Mouse (Mus musculus): ENCODE results near the gene Hist1h2ab. TPM values are rescaled to one million over a fixed set of nuclear protein-coding genes. Genes with fewer than 3 reads are reported as not detected.
A peak's percentile ranks its signal among the peaks of the same experiment; 100 is the strongest.
"Not testable (repeated sequence)": the region's sequence is repeated elsewhere in the genome, so short reads cannot be mapped to it uniquely, and the experiment has no call there.

The Hist1h2ab gene
- polyA plus RNA-seq, 1 experiment: 17.4 TPM

DNA sequence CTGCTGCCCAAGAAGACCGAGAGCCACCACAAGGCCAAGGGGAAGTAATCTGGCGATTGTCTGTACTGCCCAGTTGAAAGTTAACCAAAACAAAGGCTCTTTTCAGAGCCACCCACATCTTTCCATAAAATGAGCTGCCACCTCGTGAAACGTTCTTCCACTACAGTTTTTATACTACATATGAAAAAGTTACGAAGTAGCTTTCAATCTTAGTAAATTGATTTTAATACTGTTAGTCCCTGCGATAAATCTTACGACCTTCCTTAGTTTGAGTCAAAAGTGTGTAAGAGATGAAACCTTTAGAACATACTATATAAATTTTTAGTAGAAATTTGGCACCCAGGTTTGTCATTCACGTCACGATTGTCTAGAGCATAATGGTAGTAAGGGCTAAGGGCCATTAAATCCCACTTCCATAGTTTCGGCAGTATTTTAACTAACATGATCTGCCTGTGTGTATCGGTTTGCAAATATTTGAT is 591 bp downstream of the Hist1h2ab start:
- 2% methylated on average over 11 of the region's 11 CpGs for WGBS
- DNase-seq (ENCODE audit: low read depth, low spot score): no peak

DNA sequence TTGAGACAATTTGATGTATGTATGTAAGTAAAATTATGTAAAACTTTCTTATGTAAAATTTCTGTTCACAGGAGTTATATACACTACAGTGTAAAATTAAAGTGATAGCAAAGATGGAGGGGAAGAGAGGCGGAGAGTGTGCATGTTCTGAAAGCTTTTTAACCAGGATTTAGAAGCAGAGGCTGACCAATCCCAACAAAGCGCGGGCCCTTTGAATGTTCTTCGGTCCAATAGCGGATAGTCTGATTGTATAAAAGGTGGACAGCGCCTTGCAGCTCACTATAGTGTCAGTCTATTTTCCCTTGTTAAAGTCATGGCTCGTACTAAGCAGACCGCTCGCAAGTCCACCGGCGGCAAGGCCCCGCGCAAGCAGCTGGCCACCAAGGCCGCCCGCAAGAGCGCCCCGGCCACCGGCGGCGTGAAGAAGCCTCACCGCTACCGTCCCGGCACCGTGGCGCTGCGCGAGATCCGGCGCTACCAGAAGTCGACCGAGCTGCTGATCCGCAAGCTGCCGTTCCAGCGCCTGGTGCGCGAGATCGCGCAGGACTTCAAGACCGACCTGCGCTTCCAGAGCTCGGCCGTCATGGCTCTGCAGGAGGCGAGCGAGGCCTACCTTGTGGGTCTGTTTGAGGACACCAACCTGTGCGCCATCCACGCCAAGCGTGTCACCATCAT is 1.3 kb downstream of the Hist1h2ab start, which contains the start of gene Hist1h3b:
Hist1h3b (plus strand) TSS at position 201 of the 675 bp plus-strand sequence.
- peak; percentile 89 for DNase-seq (ENCODE audit: low read depth, low spot score)
- 1% methylated on average over 23 of the region's 47 CpGs for WGBS

DNA sequence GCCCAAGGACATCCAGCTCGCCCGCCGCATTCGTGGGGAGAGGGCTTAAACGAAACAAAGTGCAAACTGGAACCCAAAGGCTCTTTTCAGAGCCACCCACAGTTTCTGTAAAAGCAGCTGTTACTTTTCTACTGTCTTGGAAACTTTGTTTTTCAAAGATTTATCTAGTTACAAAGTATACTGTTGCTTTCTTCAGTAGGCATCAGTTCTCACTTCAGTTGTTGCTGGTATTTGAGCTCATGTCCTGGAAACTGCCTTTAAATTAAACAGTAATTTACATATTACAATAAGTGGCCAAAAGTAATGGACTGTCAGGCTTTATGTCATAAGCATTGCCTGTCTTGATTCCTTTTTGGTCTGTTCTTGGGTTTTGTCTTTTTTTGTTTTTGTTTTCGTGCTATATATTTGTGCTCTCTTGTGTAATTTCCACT is 1.8 kb downstream of the Hist1h2ab start:
- 15% methylated on average over 6 of the region's 6 CpGs for WGBS
- DNase-seq (ENCODE audit: low read depth, low spot score): no peak

DNA sequence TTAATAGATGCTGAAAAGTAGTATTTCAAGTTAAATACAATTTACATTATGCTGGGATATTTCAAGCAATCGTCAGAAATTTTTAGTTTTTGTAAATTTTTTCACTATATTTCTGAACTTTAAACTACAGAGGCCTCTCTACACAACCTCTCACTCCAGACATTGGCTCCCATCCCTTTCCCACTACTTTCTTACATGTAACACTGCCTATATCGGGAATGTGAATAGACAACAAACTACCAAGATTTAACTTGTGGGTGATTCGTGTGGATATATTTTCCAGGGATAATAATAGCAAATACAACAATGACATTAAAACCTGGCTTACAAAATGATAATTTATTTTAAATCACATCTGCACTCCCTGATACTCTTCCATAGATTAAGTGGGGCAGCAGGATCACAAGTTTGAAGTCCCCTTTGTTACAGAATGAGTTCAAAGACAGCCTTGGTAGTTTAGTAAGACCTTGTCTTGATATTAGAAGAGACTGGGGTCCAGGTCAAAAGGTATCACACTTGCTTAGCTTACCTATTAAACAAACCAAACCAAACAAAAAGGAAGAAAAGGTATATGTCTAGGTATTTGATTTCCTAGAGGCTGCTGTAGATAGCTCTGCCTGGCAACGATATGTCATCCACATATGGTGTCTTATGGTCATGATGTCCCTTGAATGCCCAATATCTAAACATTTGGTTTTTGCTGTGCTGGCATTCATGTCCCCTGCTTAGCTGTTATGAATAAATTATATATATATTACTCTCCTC is 2.6 kb downstream of the Hist1h2ab start:
- DNase-seq (ENCODE audit: low read depth, low spot score): no peak
- WGBS: 54% methylated on average over 4 of the region's 4 CpGs

DNA sequence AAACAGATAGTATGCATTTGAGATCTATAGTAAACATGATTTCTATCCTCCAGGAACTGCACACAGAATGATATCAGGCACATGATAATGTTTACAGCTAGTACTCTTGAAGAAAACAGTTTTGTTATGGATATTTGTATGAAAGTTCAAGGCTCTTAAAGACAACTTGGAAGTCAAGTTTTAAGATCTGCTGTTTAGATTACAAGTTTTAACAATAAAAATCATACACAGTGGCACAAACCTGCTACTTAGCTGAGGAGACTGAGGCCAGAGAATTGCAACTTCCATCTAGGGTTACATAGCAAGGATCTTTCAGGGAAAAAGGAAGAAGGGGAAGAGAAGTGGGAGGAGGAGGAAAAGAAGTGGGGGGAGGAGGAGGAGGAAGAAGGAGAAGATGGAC is 4.1 kb downstream of the Hist1h2ab start:
- DNase-seq (ENCODE audit: low read depth, low spot score): no peak

DNA sequence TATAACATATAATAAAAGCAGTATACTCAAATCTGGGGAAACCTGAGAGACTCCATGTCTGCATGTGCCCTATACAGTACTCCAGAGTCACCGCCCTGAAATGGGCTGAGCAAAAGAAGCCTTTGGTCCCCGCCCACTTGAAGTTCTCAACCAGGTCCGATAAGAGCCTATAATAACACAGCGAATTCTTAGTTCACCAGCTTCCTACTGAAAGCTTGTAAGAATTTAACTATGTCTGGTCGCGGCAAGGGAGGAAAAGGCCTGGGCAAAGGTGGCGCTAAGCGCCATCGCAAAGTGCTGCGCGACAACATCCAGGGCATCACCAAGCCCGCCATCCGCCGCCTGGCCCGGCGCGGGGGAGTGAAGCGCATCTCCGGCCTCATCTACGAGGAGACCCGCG is 5.9 kb downstream of the Hist1h2ab start, which contains the start of gene Hist1h4b:
Hist1h4b (plus strand) TSS at position 224 of the 400 bp plus-strand sequence.
- 1% methylated on average over 19 of the region's 22 CpGs for WGBS
- DNase-seq (ENCODE audit: low read depth, low spot score): peak; percentile 98

DNA sequence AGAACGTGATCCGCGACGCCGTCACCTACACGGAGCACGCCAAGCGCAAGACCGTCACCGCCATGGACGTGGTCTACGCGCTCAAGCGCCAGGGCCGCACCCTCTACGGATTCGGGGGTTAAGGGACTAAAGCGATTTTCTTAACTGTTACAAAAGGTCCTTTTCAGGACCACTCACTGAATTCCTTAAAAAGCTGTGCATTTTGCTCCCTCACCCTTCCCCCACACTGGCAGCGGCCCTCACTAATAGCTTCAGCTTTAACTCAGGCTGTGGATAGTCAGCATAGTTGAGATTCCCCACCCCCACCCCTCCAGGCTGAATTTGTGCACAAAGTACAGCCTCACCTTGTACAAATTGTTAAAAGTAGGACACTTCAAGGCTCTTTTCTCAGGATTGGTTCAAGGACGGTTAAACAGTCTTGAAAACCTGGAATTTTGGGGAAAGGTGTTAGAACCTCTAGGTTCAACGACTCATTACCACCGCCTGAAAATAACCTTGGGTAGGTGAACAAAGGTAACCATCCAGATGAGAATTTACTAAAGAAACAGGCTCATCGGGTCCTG is 6.4 kb downstream of the Hist1h2ab start:
- WGBS: under 1% methylated on average over 18 of the region's 23 CpGs
- no peak for DNase-seq (ENCODE audit: low read depth, low spot score)

DNA sequence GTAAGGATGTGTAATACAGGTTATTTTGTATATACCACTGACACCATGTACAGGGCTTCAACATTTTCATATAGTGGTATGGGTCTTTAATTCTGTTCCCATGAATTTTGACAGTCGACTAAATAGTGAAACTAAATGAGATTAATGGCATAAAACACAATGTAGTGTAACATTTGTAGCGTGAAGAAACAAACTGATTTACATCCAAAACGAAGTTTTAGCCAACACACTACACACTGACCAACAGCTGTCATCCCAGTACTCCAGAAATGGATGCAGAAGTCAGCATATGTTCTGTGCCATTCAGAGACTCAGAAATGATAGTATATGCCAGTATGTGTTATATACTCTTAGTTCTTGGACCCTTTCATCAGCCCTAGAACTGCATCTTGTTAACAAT is 7.0 kb downstream of the Hist1h2ab start:
- DNase-seq (ENCODE audit: low read depth, low spot score): no peak
- WGBS: 41% methylated on average over 3 of the region's 3 CpGs

DNA sequence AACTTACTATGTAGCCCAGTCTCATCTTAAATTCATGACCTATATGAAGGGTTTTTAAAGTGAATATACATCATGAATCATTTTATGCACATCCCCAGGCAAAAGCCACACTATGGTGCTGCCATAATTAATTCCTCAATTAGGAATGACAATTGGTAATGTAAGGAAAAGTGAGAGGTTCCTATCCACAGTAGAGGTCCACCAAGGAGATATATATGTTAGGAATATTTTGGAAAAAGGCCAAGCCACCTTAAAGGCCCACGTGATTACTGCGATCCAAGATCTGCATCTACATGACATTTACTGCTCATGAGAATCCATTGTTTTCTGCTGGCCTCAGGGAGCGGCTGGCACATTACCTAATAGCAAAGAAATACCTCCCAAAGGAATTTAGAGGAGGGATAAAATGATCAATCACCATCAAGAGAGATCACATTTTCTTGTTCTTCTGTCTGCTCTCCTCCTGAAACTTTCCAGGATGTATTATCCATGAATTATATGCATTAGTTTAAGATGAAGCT is 8.4 kb downstream of the Hist1h2ab start:
- no peak for DNase-seq (ENCODE audit: low read depth, low spot score)
- WGBS: 85% methylated on average over 3 of the region's 3 CpGs

DNA sequence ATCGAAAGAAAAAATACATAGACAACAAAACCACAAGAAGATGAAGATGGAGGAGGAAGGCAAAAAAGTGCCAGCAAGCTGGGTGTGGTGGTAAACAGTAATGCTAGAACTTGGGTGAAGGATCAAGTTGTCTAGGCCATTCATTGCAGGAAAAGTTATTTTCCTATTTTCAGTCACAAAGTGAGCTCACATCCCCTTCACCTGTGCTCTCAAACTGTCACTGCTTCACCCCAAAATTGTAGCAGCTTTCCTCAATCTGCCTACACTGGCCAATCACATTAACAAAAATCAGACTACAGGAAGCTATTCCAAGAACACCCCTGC is 9.0 kb downstream of the Hist1h2ab start:
- 67% methylated on average over 1 of the region's 1 CpGs for WGBS
- no peak for DNase-seq (ENCODE audit: low read depth, low spot score)

DNA sequence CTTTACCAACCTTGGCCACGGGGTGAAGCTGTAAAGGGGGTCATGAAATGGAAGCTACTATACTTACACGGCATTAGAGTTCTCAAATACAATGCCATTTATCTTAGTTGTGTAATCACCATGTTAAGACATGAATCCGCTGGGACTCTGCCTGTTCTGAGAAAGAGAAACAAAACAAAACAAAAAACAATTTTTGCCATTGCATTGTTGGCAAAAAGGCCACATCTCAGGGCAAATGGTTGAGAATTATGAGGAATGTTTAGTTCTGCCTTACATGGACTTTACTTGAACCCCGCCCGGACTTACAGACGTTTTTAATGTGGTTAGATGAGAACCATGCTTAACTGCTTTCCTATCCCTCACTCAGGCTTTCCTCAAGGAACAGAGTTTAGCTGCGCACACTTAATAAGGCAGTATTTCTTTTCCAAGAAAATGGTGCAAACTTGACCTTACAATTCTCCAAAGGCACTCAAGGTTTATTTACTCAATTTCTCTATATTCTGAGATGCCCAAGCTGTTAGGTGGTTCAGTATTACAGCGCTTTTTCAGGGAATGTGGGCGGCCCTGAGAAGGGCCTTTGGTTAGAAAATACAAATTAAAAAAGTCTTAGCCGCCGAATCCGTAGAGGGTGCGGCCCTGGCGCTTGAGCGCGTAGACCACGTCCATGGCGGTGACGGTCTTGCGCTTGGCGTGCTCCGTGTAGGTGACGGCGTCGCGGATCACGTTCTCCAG is 9.5 kb downstream of the Hist1h2ab start:
- no peak for DNase-seq (ENCODE audit: low read depth, low spot score)
- 2% methylated on average over 26 of the region's 27 CpGs for WGBS

DNA sequence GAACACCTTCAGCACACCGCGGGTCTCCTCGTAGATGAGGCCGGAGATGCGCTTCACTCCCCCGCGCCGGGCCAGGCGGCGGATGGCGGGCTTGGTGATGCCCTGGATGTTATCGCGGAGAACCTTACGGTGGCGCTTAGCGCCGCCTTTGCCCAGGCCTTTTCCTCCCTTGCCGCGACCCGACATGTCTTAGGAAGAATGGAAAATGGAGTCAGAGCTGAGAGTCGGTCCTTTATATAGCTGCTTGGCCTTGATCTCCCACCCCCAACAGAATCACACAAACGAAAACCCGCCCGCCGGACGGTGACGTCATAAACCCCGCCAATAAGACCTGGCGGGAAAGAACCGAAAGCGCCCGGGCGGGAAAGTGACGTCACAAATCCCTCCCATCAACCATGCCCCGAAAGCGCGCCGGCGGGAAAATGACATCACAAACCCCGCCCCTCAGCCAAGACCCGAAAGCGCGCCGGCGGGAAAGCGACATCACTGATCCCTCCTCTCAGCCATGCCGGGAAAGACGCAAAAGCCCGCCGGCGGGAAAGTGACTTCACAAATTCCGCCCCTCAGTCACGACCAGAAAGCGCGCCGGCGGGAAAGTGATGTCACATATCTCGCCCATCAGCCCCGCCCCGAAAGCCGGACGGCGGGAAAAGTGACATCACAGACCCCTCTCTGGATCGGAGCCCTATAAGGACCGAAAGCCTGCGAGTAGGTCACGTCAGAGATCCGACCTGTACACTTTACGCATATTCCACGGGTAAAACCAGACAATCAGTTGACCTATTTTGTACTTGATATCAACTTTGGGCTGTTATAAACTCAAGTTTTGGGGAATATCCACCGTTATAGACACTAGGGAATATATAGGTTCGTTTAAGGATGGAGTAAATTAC is 10.3 kb downstream of the Hist1h2ab start, which contains the start of gene Hist1h4a:
Hist1h4a (minus strand) TSS at position 259 of the 893 bp plus-strand sequence.
- WGBS: 1% methylated on average over 68 of the region's 72 CpGs
- peak; percentile 88 for DNase-seq (ENCODE audit: low read depth, low spot score)

DNA sequence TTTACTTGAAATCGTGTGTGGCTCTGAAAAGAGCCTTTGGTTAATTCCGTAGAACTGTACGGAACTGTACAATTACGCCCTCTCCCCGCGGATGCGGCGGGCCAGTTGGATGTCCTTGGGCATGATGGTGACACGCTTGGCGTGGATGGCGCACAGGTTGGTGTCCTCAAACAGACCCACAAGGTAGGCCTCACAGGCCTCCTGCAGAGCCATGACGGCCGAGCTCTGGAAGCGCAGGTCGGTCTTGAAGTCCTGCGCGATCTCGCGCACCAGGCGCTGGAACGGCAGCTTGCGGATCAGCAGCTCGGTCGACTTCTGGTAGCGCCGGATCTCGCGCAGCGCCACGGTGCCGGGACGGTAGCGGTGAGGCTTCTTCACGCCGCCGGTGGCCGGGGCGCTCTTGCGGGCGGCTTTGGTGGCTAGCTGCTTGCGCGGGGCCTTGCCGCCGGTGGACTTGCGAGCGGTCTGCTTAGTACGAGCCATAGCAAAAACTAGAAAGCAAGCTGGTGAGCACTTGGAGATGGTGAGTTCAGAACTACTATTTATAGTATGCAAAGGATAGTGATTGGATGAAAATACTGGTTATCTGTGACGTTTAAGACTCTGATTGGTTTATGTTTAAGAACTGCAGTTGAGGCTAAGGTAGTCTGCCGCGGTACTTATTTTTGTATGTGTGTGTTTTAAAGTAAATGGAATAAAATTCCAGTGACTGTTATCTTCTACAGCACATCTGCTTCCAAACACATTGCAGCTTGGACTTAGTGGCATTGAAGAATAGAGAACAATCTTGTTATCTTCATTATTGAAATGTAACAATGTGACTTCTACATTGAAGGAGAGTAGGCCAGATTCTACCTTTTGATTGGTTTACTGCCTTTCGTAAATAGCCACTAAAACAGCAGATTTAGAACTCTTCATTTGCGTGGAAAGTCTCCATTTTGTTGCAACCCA is 11.2 kb downstream of the Hist1h2ab start, which contains the start of gene Hist1h3a:
Hist1h3a (minus strand) TSS at position 516 of the 951 bp plus-strand sequence.
- DNase-seq (ENCODE audit: low read depth, low spot score): not testable (repeated sequence)
- WGBS: under 1% methylated on average over 32 of the region's 52 CpGs

DNA sequence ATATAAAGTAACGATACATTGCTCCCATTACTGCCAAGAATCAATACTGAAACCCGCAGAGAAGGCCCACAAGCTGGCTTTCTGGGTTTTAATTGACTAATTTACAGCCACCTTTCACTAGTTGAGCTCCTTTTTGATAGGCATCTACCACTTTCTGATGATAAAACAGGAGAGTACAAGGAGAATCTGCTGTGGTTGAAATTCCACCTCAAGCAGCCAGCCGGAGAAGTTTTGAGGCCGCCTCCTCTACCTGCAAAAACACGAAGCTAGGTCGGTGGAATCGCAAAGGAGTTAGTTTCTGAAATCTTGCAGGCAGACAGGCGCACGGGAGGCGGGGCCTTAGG is 12.3 kb downstream of the Hist1h2ab start:
- under 1% methylated on average over 10 of the region's 10 CpGs for WGBS

DNA sequence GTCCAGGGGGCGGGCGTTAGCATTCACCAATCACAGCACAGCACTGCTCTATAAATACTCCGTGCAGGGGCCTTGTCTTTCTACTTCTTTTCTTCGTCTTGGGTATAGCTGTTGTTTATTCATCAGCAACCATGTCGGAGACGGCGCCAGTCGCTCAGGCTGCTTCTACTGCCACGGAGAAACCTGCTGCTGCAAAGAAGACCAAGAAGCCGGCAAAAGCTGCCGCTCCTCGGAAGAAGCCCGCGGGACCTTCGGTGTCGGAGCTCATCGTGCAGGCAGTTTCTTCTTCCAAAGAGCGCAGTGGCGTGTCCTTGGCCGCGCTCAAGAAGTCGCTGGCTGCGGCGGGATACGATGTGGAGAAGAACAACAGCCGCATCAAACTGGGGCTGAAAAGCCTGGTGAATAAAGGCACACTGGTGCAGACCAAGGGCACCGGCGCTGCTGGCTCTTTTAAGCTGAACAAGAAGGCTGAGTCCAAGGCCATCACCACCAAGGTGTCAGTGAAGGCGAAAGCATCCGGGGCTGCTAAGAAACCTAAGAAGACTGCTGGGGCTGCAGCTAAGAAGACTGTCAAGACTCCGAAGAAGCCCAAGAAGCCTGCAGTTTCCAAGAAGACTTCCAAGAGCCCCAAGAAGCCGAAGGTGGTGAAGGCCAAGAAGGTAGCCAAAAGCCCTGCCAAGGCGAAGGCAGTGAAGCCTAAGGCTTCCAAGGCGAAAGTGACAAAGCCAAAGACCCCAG is 12.8 kb downstream of the Hist1h2ab start, which contains the start of gene Hist1h1a:
Hist1h1a (plus strand) TSS at position 81 of the 738 bp plus-strand sequence.
- DNase-seq (ENCODE audit: low read depth, low spot score): no peak
- 6% methylated on average over 34 of the region's 34 CpGs for WGBS

More for the DNA sequence above, 12.3 kb downstream of the Hist1h2ab start:
- DNase-seq (ENCODE audit: low read depth, low spot score): no peak

DNA sequence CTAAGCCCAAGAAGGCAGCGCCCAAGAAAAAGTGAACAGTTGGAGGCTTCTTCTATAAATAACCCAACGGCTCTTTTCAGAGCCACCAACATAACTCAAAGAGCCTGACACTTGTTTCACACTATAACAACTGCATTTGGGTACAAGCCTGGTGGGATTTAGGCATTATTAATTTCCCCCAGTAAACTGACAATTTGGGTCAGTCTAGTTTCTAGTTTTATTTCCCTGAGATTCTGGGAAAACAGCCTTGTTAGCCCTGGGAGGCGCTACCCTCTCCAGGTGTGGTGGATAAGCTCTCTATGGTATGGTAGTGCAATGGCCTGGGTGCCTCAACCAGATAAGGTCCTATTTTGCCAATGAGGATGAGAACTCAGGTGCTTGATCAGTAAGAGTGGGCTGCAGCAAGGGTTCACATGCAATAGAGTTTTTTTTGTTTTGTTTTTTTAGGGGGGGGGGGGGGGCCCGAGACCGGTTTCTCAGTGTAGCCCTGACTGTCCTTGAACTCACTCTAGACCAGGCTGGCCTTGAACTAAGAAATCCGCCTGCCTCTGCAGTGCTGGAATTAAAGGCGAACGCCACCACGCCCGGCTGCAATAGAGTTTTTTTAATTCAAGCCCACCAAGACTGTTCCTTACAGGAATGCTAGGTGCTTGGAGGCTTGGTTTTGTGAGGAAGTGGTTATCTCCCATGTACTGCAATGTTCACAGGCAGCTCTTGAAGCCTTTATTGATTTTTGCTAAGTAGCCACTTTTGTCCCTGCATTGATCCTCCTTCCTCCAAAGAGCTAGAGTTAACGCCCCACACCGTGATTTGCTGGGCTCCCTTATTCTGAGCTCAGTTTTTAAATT is 13.6 kb downstream of the Hist1h2ab start:
- DNase-seq (ENCODE audit: low read depth, low spot score): no peak
- WGBS: 61% methylated on average over 12 of the region's 12 CpGs

All from large intestine, adult 2 months (tissue).